Mouse (Mus musculus): Measurements from ENCODE around the gene Hdac4.

DNA sequence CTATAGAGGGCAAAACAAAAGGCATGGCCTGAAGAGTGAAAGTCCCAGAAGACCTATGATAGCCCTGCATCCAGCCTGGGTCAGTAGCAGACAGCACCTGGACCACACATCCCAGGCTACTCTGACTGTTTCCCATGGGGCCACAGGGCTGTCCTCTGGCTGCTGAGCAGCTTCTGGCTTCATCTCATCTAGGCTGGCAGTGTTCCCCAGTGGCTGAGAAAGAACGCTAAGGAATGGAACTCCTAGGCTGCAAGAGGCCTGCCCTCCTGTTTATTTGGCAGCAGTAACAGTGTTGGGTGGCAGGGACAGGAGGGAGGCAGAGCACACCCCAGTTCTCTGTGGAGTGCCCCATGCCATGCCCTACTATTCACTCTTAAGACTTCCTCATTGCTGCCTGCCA is 228.5 kb downstream of the Hdac4 start:
- TF ChIP-seq POLR2A (IDR thresholded peaks at IDR 0.05; ENCODE audit: low read depth, low read length) (no peak), CTCF (IDR thresholded peaks at IDR 0.05; ENCODE audit: borderline replicate concordance, insufficient read depth, low read length) (no peak)
